Mouse (Mus musculus): ENCODE results near the gene Kif7.

The Kif7 gene

DNA sequence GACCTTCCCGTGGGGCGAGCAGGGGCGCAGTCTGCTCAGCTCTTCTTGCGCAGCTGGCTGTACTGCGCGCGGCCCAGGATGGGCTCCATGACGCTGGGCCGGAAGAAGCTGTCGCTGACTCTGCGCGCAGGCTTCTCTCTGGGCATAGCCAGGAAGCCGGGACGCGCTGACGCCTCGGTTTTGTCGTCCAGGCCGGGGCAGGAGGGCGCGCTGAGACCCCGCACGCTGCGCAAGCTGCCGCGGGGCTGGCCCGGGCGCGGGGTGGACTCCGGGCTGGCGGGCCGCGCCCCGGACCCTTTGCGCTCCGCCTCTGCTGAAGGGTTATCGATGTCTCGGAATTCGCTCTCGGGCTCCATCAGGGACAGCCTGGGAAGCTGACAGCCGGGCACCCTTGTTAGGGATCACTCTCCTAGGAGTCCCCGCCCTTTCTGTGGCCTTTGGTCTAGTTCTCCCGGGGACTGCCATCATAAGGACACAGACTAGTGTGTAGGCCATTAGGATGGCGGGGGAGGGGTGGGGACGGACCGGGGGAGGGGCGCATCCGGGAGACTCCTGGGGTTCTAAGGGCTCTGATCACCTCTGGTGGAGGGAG, 6.0 kb upstream of the Kif7 start:
- in situ Hi-C loops (cut with MboI, MseI): no loop called here

- in situ Hi-C loops (cut with MboI, MseI): no loop called here
Measured at GRCm38 (mm10) chr7:79710831-79711230, 4.7 kb downstream of the Kif7 start.

DNA sequence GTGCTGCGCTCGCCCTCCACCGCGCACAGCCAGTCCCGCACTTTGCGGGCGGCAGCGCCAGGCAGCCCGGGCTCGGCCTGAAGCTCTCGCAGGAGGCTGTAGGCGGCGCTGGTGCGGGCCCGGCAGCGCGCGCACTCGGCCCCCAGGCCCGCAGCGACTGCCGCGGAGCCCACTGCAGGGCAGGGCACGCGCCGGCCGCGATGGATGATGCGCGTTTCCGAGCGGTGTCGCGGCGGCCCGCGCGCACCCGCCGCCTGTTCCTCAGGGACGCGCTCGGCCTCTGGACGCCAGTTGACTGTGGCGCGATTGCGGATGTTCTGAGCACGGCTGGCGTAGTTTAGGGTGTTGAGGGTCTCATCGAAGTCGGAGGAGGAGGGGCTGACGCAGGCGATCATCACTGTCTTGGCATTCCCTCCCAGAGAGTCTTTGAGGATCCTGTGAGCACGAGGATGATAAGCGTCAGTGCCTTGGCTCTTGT, 5.4 kb downstream of the Kif7 start:
- in situ Hi-C loops (cut with MboI, MseI): no loop called here

GRCm38 (mm10) chr7:79705210-79705609, 10.3 kb downstream of the Kif7 start:
- in situ Hi-C loops (cut with MboI, MseI): no loop called here

GRCm38 (mm10) chr7:79702755-79703154, 12.8 kb downstream of the Kif7 start:
- in situ Hi-C loops (cut with MboI, MseI): no loop called here

DNA sequence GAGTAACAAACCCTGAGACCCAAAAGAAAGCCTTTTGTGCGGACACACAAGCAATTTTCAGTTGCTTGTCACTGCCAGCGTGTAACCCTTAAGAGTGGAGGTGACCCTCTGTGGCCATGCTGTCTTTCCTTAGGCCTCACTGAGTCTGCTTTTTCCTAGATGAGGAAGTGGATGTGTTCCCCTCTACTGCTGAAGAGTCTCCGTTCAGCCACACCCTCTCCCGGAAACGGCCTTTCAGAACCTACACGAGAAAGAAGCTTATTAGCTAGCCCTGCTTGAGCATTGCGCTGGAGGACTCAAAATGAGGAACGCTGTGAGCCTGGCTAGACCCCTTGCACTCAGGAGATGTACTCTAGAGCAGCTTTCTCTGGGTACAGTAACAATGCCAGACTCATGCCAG, 19.0 kb downstream of the Kif7 start:
- in situ Hi-C loops (cut with MboI, MseI): loop anchor here (25.0 kb wide), 2 partner anchors 816 to 1091 kb away; no protein-coding TSS in a partner anchor

- in situ Hi-C loops (cut with MboI, MseI): loop anchor here (25.0 kb wide), 2 partner anchors 832 to 1107 kb away; no protein-coding TSS in a partner anchor
Measured at GRCm38 (mm10) chr7:79680231-79680630, 35.3 kb downstream of the Kif7 start.

DNA sequence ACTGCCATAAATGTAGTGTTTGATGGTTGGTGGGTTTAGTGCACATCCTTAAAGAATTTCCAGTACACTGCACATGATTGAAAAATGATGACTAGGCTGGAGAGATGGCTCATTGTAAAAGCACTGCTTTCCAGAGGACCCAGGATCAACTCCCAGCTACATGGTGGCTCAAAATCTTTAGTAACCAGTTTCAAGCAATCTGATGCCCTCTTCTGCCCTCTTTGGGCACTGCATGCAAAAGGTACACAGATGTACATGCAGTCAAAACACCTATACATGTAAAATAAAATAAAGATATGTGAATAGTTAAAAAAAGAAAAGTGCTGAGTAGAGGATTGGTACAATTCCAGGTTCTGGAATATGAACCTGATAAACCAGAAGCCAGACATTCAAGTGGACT, 36.3 kb downstream of the Kif7 start:
- in situ Hi-C loops (cut with MboI, MseI): loop anchor here (25.0 kb wide), 2 partner anchors 833 to 1108 kb away; no protein-coding TSS in a partner anchor

DNA sequence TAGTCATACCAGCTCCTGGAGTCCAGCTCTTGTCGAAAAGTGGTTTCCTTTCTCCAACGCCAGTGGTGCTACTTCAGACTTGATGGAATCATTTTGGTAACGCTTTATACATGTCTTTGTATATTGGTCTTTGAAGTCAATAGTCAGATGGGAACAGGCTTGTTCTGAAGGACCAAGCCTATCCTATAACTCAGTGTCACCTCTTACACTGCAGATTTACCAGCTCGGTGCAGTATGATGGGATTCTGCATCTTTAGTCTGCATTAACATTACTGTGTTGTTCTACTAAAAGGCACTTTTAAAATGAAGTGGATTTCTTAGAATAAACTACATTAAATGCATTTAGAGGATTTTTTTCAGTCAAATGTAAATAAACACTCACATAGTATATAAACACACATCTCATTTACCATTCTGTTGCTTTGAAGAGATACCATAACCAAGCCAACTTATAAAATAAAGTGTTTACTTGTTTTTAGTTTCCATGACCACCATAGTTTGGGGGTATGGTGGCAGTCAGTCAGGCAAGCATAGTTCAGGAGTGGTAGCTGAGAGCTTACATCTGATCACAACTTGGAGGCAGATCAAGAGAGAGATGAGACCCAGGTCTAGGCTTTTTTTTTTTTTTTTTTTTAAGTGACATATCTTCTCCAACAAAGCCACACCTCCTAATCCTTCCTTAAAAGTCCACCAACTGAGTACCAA, 44.5 kb downstream of the Kif7 start:
- in situ Hi-C loops (cut with MboI, MseI): no loop called here

GRCm38 (mm10) chr7:79666690-79667089, 48.8 kb downstream of the Kif7 start:
- in situ Hi-C loops (cut with MboI, MseI): no loop called here

DNA sequence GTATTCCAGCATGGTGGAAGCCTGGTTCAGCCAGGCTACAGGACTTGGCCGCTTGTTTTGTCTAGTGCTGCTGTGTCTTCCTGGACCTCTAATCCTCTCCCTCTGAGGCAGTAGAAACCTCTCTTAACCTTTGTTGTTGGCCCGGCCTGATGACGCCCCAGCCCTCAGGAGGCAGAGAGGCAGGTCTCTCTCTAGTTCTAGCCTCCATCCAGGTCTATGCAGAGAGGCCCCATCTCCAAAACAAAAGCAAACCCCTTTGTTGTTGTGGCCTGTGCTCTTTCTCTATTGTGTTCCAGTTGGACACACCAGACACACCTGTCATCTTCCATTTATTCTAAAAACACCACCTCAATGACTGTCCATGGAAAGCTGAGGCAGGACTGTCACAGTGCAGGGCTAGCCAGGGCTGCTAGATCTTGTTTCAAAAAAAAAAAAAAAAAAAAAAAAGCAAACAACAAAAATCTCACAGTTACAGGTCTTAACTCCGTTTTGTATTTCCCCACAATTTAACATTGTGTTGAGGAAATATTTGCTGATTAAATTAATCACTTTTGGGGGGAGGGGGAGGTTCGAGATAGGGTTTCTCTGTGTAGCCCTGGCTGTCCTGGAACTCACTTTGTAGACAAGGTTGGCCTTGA, 54.1 kb downstream of the Kif7 start:
- in situ Hi-C loops (cut with MboI, MseI): no loop called here

DNA sequence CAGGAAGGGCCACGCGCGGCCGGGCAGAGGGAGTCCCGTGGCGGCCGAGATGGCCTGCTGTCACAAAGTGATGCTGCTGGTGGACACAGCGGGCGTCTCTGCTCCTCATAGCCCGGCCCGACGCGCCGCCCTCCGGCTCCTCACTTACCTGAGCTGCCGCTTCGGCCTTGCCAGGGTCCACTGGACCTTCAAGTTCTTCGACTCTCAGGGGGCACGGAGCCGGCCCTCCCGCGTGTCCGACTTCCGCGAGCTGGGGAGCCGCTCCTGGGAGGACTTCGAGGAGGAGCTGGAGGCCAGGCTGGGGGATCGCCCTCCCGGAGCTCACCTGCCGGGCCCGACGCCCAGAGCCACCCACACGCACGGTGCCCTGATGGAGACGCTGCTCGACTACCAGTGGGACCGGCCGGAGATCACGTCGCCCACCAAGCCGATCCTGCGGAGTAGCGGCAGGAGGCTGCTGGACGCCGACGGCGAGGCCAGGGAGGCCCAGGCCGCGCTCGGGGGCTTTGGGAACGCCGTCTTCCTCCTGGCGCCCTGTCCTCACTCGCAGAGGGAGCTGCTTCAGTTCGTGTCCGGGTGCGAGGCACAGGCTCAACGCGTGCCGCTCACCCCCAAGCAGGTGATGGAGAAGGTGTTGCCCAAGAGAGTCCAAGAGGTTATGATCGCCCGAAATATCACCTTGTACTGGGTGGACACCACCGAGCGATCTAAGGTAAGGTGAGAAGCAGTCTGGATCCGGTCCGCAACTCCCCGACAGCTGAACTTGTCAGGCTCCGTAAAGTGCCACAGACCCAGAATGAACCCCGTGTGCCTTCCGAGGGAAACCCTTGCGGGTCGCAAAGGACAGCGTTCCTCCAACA, 55.0 kb downstream of the Kif7 start:
- in situ Hi-C loops (cut with MboI, MseI): no loop called here

DNA sequence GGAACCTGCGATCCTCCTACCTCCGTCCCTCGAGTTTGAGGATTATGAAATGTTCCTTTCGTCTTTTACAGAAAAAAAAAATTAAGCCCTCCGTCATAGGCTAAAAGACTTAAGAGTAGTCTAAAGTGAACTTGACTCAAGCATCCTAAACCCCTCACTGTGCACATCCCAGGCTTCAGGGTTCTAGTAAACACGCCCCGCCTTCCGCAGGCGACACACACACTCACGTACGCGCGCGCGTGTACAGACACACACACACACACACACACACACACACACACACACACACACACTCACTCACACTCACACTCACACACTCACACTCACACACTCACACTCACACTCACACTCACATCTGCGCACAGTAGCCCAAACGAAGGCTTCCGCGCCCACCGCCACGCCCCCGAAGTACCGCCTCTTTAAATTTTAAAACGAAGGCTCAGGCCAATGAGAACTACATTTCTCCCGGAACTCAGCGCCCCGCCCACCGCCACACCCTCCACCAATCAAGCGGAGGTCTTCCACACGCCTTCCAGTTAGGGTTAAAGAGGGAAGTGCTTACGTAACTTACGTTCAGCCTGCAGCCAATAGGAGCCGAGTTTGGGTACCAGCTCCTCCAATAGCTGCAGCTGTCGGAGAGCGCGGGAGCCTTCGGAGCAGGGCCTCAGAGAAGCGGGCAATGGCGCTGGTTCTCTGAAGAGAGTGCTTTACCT, 55.8 kb downstream of the Kif7 start, which contains the start of gene Ticrr:
TSS of gene Ticrr (plus strand) at position 619 of the 713 bp plus-strand sequence.
- in situ Hi-C loops (cut with MboI, MseI): no loop called here

GRCm38 (mm10) chr7:79654586-79654985, 60.9 kb downstream of the Kif7 start:
- in situ Hi-C loops (cut with MboI, MseI): no loop called here

DNA sequence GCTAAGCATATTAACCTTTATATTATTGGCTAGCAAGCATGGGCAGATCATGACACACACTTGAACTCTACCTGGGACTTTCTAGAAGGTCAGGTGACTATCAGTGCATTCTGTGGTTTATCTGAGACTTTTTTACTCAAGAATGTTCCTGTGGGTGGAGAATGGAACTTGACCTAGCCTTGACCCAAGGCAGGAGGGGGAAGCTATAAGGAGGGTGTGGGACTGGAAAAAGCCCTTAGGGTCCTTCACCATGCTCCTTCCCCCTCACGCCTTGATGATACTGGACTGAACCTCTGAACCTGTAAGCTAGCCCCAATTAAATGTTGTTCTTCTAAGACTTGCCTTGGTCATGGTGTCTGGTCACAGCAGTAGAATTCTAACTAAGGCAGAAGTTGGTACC, 61.3 kb downstream of the Kif7 start:
- in situ Hi-C loops (cut with MboI, MseI): no loop called here

DNA sequence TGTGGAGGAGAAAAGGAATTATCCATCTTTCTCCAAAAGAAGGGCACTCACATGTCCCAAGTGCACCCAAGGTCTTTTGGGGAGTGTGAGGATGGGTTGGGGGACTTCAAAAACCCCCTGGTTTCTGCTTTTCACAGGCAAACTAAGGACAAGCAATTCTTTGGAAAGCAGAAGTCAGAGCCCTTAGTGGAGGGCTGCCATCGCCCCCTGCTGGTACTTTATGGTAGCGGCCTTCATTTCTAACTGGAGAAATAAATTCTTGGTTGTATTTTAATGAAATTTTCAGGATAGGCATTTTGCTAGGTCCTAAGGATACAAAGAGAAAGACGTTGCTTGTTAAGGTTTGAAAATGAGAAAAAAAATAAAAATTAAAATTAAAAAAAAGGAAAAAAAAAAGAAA, 66.5 kb downstream of the Kif7 start:
- in situ Hi-C loops (cut with MboI, MseI): loop anchor here (5.0 kb wide), 1 partner anchor 37 kb away; no protein-coding TSS in a partner anchor
